Mouse (Mus musculus) forebrain, embryonic 11.5 days (tissue): ENCODE measurements around the gene Scn8a. TPM values are rescaled to one million over a fixed set of nuclear protein-coding genes. Genes with fewer than 3 reads are reported as not detected.
"Not testable (repeated sequence)": the region's sequence is repeated elsewhere in the genome, so short reads cannot be mapped to it uniquely, and the experiment has no call there.

Experiments
- ATAC-seq: fragments of 200-750 bp; cut with Nextera tagmentation; replicated peaks from 2 replicates; pipeline ENCODE4 v1.8.0; 2017; ENCODE audit warnings: moderate TSS enrichment; ENCODE audit not compliant: low FRiP score
- DNase-seq: peaks from one replicate; pipeline ENCODE4 v3.0.0-alpha.2; 2017; ENCODE audit warnings: low spot score
- H3K27ac ChIP-seq: fragments of 300-500 bp; sonication (generic); 2 replicates; pipeline ENCODE4 v1.5.1; 2014; ENCODE audit warnings: low read depth, low read length
- H3K27me3 ChIP-seq: fragments of 300-500 bp; sonication (generic); 2 replicates; pipeline ENCODE4 v1.6.1; 2014; ENCODE audit warnings: mild to moderate bottlenecking, low read length, mixed read lengths; ENCODE audit not compliant: control insufficient read depth, insufficient read depth
- H3K36me3 ChIP-seq: fragments of 300-500 bp; sonication (generic); 2 replicates; pipeline ENCODE4 v1.6.1; 2014; ENCODE audit warnings: mild to moderate bottlenecking, low read length, moderate library complexity, mixed read lengths; ENCODE audit not compliant: control insufficient read depth, insufficient read depth
- H3K4me1 ChIP-seq: fragments of 300-500 bp; sonication (generic); replicated peaks from 2 replicates; pipeline ENCODE4 v1.6.1; 2014; ENCODE audit warnings: low read length, mixed read lengths; ENCODE audit not compliant: control insufficient read depth, insufficient read depth
- H3K4me2 ChIP-seq: fragments of 300-500 bp; sonication (generic); 2 replicates; pipeline ENCODE4 v1.6.1; 2014; ENCODE audit warnings: low read depth, mild to moderate bottlenecking, low read length, moderate library complexity, mixed read lengths; ENCODE audit not compliant: severe bottlenecking
- H3K4me3 ChIP-seq: fragments of 300-500 bp; sonication (generic); 2 replicates; pipeline ENCODE4 v1.5.1; 2014; ENCODE audit warnings: low read depth, low read length
- H3K9ac ChIP-seq: fragments of 300-500 bp; sonication (generic); 2 replicates; pipeline ENCODE4 v1.6.1; 2014; ENCODE audit warnings: low read length
- H3K9me3 ChIP-seq: fragments of 300-500 bp; sonication (generic); 2 replicates; pipeline ENCODE4 v1.6.1; 2016; ENCODE audit warnings: low read length, mixed read lengths; ENCODE audit not compliant: control insufficient read depth
- WGBS: fragments of 180-500 bp; shearing (Covaris S2); extraction: QIAGEN DNeasy Blood & Tissue Kit; methylation state at CpG from one replicate; pipeline ENCODE4 v1.1.7; 2014; 5-methylcytosine and 5-hydroxymethylcytosine counted together
- polyA plus RNA-seq: library from polyadenylated mRNA; unstranded; fragments of >200 nt; fragmentation: Nextera tagmentation; extraction: Ambion mirVana; gene quantifications from 2 replicates; pipeline ENCODE4 v1.2.1, GENCODE M21; 2014

Scn8a gene
- 13.9 and 14.1 TPM in 2 replicates for polyA plus RNA-seq

DNA sequence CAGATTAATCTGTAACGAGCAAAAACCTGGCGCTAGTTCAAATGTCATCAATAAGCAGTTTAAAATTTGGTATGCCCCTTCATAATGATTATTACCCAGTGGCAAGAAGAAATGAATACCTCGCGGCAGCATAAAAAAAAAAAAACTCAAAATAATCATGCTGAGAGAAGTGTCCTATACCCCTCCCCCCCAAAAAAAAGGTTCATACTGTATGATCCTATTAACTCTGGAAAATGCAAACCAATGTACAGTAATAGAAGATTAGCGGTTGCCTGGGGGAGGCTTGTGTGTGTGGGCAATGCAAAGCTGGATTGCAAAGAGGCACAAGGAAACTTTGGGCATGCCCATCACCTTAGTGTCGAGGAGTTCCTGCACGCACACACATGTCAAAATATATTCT is at the start of gene Scn8a:
Gene Scn8a, plus strand, starts transcription at position 301 of the 400 bp plus-strand sequence.
- 79% methylated on average over 7 of the region's 7 CpGs for WGBS
- peaks cover 6% of the 10 kb centered on the region for H3K4me1 ChIP-seq
- H3K27ac ChIP-seq = no peak within 1 kb of the TSS
- peak within 1 kb of the TSS; percentile 54 for H3K9ac ChIP-seq
- peaks cover 26% of the 10 kb centered on the region for H3K27me3 ChIP-seq
- H3K4me3 ChIP-seq = peak within 1 kb of the TSS; percentile 84
- H3K9me3 ChIP-seq = no peaks in the 10 kb centered on the region
- H3K4me2 ChIP-seq = peak within 1 kb of the TSS; percentile 52
- no peak for DNase-seq
- no peak for ATAC-seq
- no peaks in the 10 kb centered on the region for H3K36me3 ChIP-seq

DNA sequence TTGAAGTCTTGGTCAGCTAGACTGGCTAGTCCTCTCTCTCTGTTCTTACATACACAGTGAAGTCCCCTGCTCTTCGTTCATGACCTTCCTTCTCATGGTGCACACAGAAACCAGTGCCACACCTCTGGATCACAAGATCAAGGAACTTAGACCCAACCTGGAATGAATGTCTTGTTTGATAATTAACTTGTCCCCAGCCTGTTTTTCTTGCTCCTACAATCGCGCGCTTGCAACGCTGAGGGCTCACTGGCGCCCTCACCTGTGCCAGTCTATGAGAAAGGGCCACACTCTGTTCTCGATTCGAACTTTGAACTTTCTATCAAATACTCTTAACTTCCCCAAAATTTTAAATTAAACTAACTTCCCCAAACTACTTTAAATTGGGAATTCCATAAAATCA is 47.8 kb upstream of the Scn8a start:
- no peak overlapping the region for H3K4me2 ChIP-seq
- H3K9me3 ChIP-seq = no peaks in the 10 kb centered on the region
- no peak for ATAC-seq

DNA sequence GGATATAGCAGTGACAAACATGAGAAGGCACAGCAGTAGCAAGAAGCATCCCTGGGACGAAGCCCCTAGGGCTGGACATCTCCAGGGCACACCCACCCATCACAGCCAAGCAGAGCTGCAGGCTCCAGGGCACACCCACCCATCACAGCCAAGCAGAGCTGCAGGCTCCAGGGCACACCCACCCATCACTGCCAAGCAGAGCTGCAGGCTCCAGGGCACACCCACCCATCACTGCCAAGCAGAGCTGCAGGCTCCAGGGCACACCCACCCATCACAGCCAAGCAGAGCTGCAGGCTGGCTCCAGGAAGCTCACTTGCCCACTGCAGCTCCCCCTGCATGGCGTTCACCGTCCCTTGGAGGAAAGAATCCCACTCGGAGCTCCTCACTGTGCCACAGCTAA is 47.3 kb upstream of the Scn8a start:
- H3K9me3 ChIP-seq, H3K36me3 ChIP-seq, H3K4me2 ChIP-seq, H3K4me1 ChIP-seq, DNase-seq, H3K9ac ChIP-seq, ATAC-seq, H3K27ac ChIP-seq, H3K4me3 ChIP-seq, H3K27me3 ChIP-seq: not testable (repeated sequence)
- 72% methylated on average over 4 of the region's 4 CpGs for WGBS

More for the DNA sequence above, 47.8 kb upstream of the Scn8a start:
- WGBS = 63% methylated on average over 8 of the region's 8 CpGs
- H3K4me3 ChIP-seq = no peak overlapping the region
- no peak for DNase-seq
- no peak overlapping the region for H3K9ac ChIP-seq
- no peak overlapping the region for H3K27ac ChIP-seq
- H3K36me3 ChIP-seq = no peaks in the 10 kb centered on the region
- no peaks in the 10 kb centered on the region for H3K4me1 ChIP-seq
- H3K27me3 ChIP-seq = peaks cover 6% of the 10 kb centered on the region; the same call in 1 of the 2 replicates

DNA sequence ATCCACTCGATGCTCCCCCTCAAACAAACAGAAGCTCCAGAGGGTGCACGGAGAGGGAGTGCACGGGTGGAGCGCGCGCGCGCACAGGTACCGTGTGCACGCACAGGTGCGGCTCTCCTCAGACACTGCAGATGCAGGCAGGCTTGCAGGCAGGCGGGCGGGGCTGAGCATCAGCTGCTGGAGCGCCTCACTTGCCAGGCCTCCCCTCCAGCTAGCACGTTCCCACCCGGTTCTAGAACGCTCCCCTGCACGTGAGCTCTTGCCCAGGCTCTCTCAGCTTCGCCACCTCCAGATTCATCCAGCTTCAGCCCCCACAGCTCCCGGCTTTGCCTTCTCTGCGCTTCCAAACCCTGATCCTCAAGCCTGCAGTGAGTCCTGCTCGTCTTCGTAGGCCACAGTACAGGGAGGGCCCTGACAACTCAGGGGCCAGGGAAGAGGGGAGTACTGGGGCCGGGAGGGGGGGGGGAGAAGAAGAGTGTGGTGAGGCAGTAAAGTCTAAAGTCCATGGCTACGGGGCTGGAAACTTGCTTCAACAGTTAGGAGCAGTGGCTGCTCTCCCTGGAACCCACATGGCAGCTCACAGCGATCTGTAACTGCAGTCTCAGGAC is 44.3 kb upstream of the Scn8a start:
- Histone ChIP-seq H3K36me3 (no peaks in the 10 kb centered on the region), H3K4me2 (0 out of 2 replicates have a peak overlapping the region, but pooled peaks have one; percentile 21), H3K27ac (no peak overlapping the region), H3K9me3 (no peaks in the 10 kb centered on the region), H3K9ac (no peak overlapping the region), H3K27me3 (peaks cover 6% of the 10 kb centered on the region; the same call in 1 of the 2 replicates), H3K4me3 (no peak overlapping the region), H3K4me1 (no peaks in the 10 kb centered on the region)
- 18% methylated on average over 26 of the region's 26 CpGs for WGBS
- DNase-seq = no peak
- ATAC-seq = no peak

DNA sequence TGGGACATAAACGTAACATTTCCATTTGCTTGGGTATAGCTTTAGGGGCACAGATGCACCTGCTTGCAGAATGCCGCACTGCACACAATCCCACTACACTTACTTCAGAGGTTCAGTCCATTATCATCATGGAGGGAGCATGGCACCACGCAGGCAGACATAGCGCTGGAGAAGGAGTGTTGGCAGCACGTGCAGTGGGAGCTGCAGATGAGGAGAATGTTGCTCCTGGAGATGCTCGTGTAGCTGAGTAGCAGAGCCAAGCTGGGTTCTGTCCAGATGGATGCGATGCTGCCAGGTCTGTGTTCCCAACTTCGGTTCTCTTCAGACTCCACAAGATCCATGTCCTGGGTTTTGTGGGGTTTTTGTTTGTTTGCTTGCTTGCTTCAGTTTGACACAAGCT is 43.6 kb upstream of the Scn8a start:
- no peak for DNase-seq
- no peak for ATAC-seq
- H3K27me3 ChIP-seq = peaks cover 6% of the 10 kb centered on the region; the same call in 1 of the 2 replicates
- H3K4me2 ChIP-seq = no peak overlapping the region
- no peaks in the 10 kb centered on the region for H3K36me3 ChIP-seq
- H3K4me1 ChIP-seq = no peaks in the 10 kb centered on the region
- no peaks in the 10 kb centered on the region for H3K9me3 ChIP-seq
- no peak overlapping the region for H3K4me3 ChIP-seq
- 89% methylated on average over 8 of the region's 8 CpGs for WGBS
- no peak overlapping the region for H3K27ac ChIP-seq
- no peak overlapping the region for H3K9ac ChIP-seq

DNA sequence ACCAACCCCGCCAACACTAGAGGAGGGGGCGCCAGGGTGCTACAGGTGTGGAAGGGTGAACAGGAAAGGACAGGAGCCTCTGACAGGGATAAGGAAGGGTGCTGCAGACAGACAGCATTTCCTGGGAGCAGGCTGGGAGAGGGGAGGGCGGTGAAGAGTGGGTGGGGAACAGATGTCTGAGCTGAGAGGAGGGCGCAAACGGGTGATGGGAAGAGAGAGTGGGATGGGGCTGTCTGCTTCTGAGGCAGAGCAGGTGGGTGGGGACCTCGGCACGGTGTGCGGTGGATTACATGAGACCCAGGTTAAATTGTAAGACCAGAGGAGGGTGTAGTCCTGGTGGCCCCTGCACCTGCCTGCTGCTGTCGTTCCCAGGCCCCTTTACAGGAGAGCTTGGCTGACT is 39.9 kb upstream of the Scn8a start:
- WGBS = 82% methylated on average over 9 of the region's 9 CpGs
- no peak overlapping the region for H3K4me3 ChIP-seq
- H3K9ac ChIP-seq = no peak overlapping the region
- no peaks in the 10 kb centered on the region for H3K4me1 ChIP-seq
- H3K4me2 ChIP-seq = no peak overlapping the region
- no peak overlapping the region for H3K27ac ChIP-seq
- H3K36me3 ChIP-seq = no peaks in the 10 kb centered on the region
- peaks cover 4% of the 10 kb centered on the region; the same call in 1 of the 2 replicates for H3K27me3 ChIP-seq
- ATAC-seq (no peak), DNase-seq (no peak)
- no peaks in the 10 kb centered on the region for H3K9me3 ChIP-seq

DNA sequence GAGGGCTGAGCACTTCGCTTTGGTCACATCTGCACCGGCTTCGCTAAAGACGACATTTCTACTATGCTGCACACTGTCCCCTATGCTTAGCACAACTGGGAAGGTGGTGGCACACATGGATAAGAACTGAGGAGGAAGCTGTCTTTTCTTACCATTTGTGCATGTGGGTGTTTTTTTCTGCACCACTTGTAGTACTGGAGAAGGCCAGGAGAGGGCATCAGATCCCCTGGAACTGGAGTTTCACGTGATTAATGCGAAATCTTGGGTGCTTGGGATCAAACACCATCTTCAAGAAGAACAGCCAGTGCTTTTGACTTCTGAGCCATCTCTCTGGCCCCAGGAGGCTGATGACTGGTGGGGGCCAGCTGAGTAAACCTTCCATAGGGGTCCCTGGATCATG is 39.0 kb upstream of the Scn8a start:
- Histone ChIP-seq H3K27me3 (peaks cover 2% of the 10 kb centered on the region; the same call in 1 of the 2 replicates), H3K27ac (no peak overlapping the region), H3K4me1 (no peaks in the 10 kb centered on the region), H3K9me3 (no peaks in the 10 kb centered on the region), H3K4me2 (no peak overlapping the region), H3K36me3 (no peaks in the 10 kb centered on the region), H3K9ac (no peak overlapping the region), H3K4me3 (no peak overlapping the region)
- whole genome bisulfite sequencing = 52% methylated on average over 6 of the region's 6 CpGs
- ATAC-seq (no peak), DNase-seq (no peak)

DNA sequence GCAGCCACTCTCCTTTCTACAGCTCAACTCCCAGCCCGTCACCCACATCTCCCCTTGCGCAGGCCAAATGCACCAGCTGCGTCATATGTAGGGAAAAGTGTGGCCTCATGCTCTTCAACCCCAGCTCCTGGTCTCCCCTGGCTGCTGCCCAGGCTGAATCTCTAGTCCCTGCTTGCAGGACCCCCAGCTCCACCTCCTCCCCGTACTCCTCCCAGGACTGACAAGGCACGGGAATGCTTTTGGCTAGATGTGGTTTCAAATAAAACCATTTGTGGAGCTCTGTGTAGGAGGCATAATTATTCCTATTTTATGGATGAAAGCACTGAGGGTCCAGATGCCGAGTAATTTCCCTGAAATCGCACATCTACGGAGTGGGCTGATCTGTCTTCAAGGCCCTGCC is 37.5 kb upstream of the Scn8a start:
- no peaks in the 10 kb centered on the region for H3K4me1 ChIP-seq
- no peak for ATAC-seq
- H3K36me3 ChIP-seq = no peaks in the 10 kb centered on the region
- no peak overlapping the region for H3K4me2 ChIP-seq
- H3K9ac ChIP-seq = no peak overlapping the region
- H3K4me3 ChIP-seq = no peak overlapping the region
- H3K27me3 ChIP-seq = no peaks in the 10 kb centered on the region
- no peak overlapping the region for H3K27ac ChIP-seq
- no peak for DNase-seq
- H3K9me3 ChIP-seq = no peaks in the 10 kb centered on the region
- 84% methylated on average over 8 of the region's 8 CpGs for WGBS

DNA sequence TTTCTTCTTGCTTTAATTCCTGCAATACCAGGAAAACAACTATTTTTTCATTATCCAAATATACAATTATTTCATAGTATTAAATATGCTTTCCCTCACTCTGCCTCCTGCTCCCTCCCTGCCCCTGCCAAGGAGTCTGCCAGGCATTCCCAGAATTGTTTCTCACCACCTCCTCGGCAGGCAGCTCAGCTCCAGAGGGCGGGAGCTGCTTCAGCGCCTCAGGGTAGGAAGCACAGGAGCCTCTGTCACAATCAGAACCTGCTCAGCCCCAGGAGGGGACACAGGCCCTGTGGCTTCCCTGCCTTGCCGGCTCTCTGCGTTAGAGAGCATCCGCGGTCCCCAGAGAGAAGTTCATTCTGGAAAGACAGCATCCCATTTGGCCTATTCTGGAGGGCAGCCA is 36.9 kb upstream of the Scn8a start:
- no peaks in the 10 kb centered on the region for H3K4me1 ChIP-seq
- H3K27ac ChIP-seq = no peak overlapping the region
- WGBS = 23% methylated on average over 7 of the region's 7 CpGs
- no peaks in the 10 kb centered on the region for H3K9me3 ChIP-seq
- no peaks in the 10 kb centered on the region for H3K36me3 ChIP-seq
- no peaks in the 10 kb centered on the region for H3K27me3 ChIP-seq
- ATAC-seq (no peak), DNase-seq (no peak)
- H3K9ac ChIP-seq = no peak overlapping the region
- H3K4me2 ChIP-seq = no peak overlapping the region
- H3K4me3 ChIP-seq = no peak overlapping the region
